Mouse (Mus musculus): ENCODE measurements around the gene Ppfia4. TPM values are rescaled to one million over a fixed set of nuclear protein-coding genes. Genes with fewer than 3 reads are reported as not detected.
A peak's percentile ranks its signal among the peaks of the same experiment; 100 is the strongest.

Gene Ppfia4
- polyA plus RNA-seq, 1 experiment from 2014 or later: 1.5 TPM

DNA sequence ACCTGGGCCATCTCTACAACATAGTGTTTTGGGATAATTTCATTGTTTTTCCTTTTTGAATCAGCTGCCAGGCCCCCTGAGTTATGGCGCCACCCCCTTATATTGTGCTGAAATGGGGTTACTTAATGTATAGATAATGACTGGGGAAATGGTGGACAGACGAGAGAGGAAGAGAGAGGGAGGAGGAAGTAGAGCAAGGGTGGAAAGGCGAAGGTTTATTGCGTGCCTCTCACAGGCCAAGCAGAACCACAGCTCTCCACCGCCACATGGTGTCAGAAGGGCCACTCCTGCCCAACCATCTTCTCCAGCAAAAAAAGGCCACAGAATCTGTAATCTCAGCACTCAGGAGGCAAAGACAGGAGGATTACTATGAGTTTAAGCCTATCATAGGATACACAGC lies 17.5 kb downstream of the Ppfia4 start:
- H3K36me3 ChIP-seq: no peaks in the 10 kb centered on the region
- no peak overlapping the region for H3K4me2 ChIP-seq
- H3K4me3 ChIP-seq: no peak overlapping the region
- no peak overlapping the region for H3K9ac ChIP-seq
- no peaks in the 10 kb centered on the region; the same call in 1 of the 2 replicates for H3K27me3 ChIP-seq (replicated peaks)
- H3K9me3 ChIP-seq (replicated peaks): no peaks in the 10 kb centered on the region
- H3K4me1 ChIP-seq: no peaks in the 10 kb centered on the region
- no peak for ATAC-seq
- WGBS (ENCODE audit: insufficient replicate concordance): 55% methylated on average over 5 of the region's 5 CpGs
- H3K27ac ChIP-seq: no peak overlapping the region

DNA sequence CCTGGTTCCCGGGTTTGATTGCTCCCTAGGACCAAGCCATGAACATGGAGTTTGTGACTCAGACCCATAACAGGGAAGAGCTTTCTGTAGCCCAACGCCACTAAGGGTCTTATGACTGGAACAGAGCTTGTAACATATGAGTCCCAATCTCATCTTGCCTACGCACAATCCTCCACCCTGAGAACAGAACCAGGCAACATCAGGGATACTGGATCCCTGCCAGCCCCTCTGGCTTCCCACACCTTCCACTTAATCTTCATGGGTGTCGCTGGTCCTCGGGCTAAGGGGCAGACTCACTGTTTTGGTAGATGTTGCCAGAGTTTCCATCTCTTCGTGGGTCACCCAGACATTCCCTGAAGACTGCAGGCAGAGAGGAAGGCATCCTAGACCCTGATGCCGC lies 21.0 kb downstream of the Ppfia4 start:
- no peaks in the 10 kb centered on the region; the same call in 1 of the 2 replicates for H3K27me3 ChIP-seq (replicated peaks)
- H3K36me3 ChIP-seq: no peaks in the 10 kb centered on the region
- H3K4me1 ChIP-seq: no peaks in the 10 kb centered on the region
- H3K9ac ChIP-seq: no peak overlapping the region
- H3K9me3 ChIP-seq (replicated peaks): no peaks in the 10 kb centered on the region
- no peak for ATAC-seq
- H3K4me2 ChIP-seq: no peak overlapping the region
- WGBS (ENCODE audit: insufficient replicate concordance): 73% methylated on average over 7 of the region's 7 CpGs
- no peak overlapping the region for H3K27ac ChIP-seq
- no peak overlapping the region for H3K4me3 ChIP-seq

DNA sequence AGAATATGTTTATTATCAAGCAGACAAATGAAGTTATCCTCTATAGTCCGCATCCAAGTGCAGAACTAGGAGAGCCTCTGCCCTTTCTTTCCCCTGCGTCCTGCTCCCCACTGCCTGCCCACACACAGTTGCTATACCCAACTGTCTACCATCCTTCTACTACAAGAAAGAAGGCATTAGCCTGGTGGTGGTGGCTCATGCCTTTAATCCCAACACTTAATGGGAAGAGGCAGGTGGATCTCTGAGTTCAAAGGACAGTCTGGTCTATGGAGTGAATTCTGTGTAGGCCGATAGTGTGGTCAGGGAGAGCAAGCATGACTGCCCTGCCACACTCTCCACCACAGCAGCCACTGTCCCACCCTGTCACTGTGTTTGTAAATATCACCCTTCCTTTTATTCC lies 22.0 kb downstream of the Ppfia4 start:
- WGBS (ENCODE audit: insufficient replicate concordance): 81% methylated on average over 3 of the region's 3 CpGs

DNA sequence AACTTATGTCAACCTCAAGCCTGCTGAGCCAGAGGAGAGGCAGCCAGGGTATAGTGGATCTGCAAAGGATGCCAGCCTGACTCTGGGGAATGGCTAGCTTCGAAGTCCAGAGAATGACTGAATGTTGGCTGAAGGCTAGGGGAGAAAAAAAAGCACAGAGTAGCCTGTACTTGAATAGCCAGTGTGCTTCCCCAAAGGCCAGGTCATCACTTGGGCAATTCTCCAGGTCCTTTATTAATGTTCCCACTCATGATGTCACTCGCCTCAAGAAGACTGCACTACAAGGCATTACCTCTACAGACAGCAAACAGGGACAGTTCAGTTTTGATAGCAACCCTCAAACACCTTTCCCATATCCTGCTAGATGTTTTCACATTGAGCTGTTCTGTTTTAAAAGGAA lies 22.4 kb downstream of the Ppfia4 start:
- Histone ChIP-seq H3K4me1 (no peaks in the 10 kb centered on the region), H3K27me3 (replicated peaks) (no peaks in the 10 kb centered on the region; the same call in 1 of the 2 replicates), H3K9me3 (replicated peaks) (no peaks in the 10 kb centered on the region), H3K36me3 (no peaks in the 10 kb centered on the region), H3K9ac (no peak overlapping the region), H3K27ac (no peak overlapping the region), H3K4me2 (no peak overlapping the region), H3K4me3 (no peak overlapping the region)
- ATAC-seq: no peak
- WGBS (ENCODE audit: insufficient replicate concordance): 69% methylated on average over 2 of the region's 2 CpGs

More for the DNA sequence above, 22.0 kb downstream of the Ppfia4 start:
- ATAC-seq: no peak
- Histone ChIP-seq H3K9me3 (replicated peaks) (no peaks in the 10 kb centered on the region), H3K4me1 (no peaks in the 10 kb centered on the region), H3K9ac (no peak overlapping the region), H3K4me3 (no peak overlapping the region), H3K27ac (no peak overlapping the region), H3K36me3 (no peaks in the 10 kb centered on the region), H3K4me2 (no peak overlapping the region), H3K27me3 (replicated peaks) (no peaks in the 10 kb centered on the region; the same call in 1 of the 2 replicates)

DNA sequence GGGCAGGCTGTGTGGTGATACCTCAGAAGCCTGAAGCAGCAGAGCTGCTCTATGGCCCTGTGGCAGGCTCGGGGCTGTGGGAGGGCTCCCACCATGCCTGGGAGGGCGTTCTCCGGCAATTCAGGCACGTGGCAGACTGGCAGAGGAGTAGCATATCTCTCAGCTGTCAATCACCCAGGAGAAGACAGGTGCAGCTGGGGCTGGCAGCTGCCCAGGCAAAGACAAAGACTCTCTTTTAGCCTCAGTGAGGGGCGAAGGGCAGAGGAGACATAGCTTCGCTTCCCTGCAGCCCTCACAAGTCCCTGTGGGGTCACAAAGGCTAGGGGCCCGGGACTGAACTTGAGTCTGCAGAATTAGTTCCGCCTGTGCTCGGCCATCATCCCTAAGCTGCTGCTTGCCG lies 25.3 kb downstream of the Ppfia4 start:
- Histone ChIP-seq H3K4me1 (peaks cover 14% of the 10 kb centered on the region), H3K27ac (no peak overlapping the region), H3K9me3 (replicated peaks) (no peaks in the 10 kb centered on the region), H3K27me3 (replicated peaks) (peaks cover 5% of the 10 kb centered on the region; the same call in 1 of the 2 replicates), H3K4me2 (no peak overlapping the region), H3K4me3 (no peak overlapping the region), H3K36me3 (no peaks in the 10 kb centered on the region), H3K9ac (no peak overlapping the region)
- ATAC-seq: no peak
- 51% methylated on average over 10 of the region's 10 CpGs for WGBS (ENCODE audit: insufficient replicate concordance)

DNA sequence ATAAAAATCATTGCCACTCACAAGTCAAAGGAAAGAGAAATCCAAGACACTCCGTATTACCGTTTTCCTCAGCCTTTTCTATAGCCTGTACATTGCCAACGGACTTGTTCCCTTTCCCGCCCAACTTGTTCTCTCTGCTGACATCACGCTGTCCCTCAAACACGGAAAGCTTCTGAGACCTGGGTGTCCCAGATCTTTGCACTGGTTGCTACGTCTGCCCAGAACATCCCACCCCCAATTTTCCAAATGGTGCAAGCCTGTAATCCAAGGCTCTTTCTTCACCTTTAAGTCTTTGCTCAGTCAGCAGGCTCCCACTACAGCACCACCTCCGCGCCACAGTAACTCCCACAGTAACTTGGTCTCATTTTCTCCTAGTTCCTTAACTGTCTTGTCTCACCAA lies 27.8 kb downstream of the Ppfia4 start:
- no peaks in the 10 kb centered on the region for H3K36me3 ChIP-seq
- H3K9ac ChIP-seq: no peak overlapping the region
- H3K27ac ChIP-seq: no peak overlapping the region
- ATAC-seq: no peak
- no peaks in the 10 kb centered on the region for H3K9me3 ChIP-seq (replicated peaks)
- H3K4me3 ChIP-seq: no peak overlapping the region
- H3K27me3 ChIP-seq (replicated peaks): peaks cover 16% of the 10 kb centered on the region
- H3K4me1 ChIP-seq: peaks cover 16% of the 10 kb centered on the region
- 79% methylated on average over 9 of the region's 9 CpGs for WGBS (ENCODE audit: insufficient replicate concordance)
- no peak overlapping the region for H3K4me2 ChIP-seq

DNA sequence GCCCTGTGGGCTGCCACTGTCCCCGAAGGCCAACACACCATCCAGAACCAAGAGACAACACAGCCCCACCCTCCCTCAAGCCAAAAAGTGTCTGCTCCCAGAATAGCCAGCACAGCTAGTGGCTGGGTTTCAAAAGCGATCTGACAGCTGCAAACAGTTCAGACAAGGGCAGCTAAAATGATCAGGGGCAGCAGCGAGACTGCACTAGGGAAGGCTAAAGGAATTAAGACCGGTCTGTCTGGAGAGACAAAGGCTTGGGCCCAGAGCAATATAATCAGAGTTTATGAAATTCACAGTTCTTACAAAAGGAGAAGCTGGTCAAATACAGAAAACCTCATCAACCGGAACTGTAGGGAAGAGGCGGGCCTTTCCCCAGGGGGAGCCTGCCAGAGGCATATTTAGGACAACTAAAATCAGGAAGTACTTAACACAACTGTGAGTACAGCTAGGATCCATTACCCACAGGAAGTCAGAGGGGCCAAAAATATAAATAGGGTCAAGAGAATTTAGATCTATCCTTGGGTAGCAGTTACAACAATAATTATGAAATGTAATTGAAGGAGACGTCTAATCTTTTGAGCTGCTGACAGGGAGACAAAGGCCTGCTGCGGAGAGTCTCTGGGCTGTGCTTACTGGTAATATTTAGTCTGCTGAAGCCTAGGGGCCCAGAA lies 30.0 kb downstream of the Ppfia4 start:
- peaks cover 38% of the 10 kb centered on the region for H3K27me3 ChIP-seq (replicated peaks)
- no peak overlapping the region for H3K4me3 ChIP-seq
- 29% methylated on average over 8 of the region's 8 CpGs for WGBS (ENCODE audit: insufficient replicate concordance)
- H3K36me3 ChIP-seq: no peaks in the 10 kb centered on the region
- H3K27ac ChIP-seq: peak overlapping the region; percentile 71
- peaks cover 29% of the 10 kb centered on the region for H3K4me1 ChIP-seq
- H3K4me2 ChIP-seq: peak overlapping the region; percentile 22; the same call in 1 of the 2 replicates
- no peak overlapping the region for H3K9ac ChIP-seq
- no peaks in the 10 kb centered on the region for H3K9me3 ChIP-seq (replicated peaks)
- no peak for ATAC-seq

DNA sequence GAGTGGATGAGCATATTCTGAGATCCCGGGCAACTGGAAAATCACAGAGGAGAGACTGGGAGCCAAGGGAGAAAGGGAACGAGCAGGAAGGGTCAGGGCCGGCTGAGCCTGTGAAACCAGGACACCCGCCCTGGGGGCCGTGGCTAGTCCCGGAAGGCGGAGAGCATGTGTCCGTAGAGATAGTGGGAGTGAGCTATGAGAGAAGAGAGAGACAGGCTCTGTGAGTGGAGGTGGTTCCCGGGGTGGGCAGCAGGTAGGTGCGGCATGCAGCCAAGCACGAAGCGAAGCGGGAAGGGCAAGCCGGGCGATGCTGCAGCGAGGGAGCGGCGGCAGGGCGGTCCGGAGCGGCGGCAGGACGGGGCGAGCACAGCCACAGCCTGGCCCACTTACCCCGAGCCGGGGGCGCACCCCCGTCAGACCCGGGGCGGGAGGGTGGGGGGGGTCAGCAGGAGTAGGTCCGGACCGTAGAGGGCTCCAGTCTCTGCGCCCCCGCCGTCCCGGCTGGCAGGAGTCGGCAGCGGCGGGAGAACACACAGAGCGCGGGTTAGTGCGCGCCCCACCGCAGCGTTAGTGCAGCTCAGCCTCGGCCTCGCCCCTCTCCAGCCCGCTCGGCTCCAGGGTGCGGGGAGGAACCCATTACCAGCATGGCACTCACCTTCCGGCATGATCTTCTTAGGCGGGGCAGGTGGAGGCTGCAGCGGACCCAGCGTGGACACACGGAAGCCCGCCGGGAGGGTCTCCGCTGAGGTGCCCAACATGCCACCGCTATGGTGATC lies 33.9 kb downstream of the Ppfia4 start:
- H3K4me2 ChIP-seq: peak overlapping the region; percentile 82
- peaks cover 45% of the 10 kb centered on the region for H3K27me3 ChIP-seq (replicated peaks)
- H3K4me1 ChIP-seq: peaks cover 29% of the 10 kb centered on the region
- peak overlapping the region; percentile 51 for H3K9ac ChIP-seq
- H3K4me3 ChIP-seq: peak overlapping the region; percentile 55
- no peak overlapping the region for H3K27ac ChIP-seq
- peak; percentile 35; the same call in 1 of the 2 replicates for ATAC-seq
- 2% methylated on average over 56 of the region's 59 CpGs for WGBS (ENCODE audit: insufficient replicate concordance)
- no peaks in the 10 kb centered on the region for H3K36me3 ChIP-seq
- H3K9me3 ChIP-seq (replicated peaks): no peaks in the 10 kb centered on the region

DNA sequence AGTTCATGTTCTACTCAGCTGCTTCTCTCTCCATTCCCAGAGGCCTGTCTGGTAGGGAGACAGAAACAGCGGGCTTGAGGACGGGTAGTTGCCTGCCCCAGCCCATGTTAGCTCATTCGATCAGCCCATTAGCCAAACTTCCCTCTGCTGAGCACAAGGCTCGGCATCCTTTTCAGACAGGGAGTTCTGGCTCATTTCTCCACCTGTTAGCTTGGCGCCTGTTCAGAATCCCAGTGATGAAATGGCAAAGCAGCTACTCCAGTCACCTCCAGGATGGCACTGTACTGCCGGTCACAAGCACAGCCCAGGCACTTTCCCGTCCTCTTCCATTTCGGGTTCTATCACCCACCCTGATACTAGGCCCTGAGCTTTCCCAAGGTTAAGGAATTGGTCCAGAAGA lies 35.5 kb downstream of the Ppfia4 start:
- H3K9me3 ChIP-seq (replicated peaks): no peaks in the 10 kb centered on the region
- H3K27me3 ChIP-seq (replicated peaks): peaks cover 45% of the 10 kb centered on the region
- H3K4me1 ChIP-seq: peaks cover 14% of the 10 kb centered on the region
- H3K27ac ChIP-seq: no peak overlapping the region
- 67% methylated on average over 8 of the region's 8 CpGs for WGBS (ENCODE audit: insufficient replicate concordance)
- ATAC-seq: no peak
- no peaks in the 10 kb centered on the region for H3K36me3 ChIP-seq
- H3K4me3 ChIP-seq: no peak overlapping the region
- H3K4me2 ChIP-seq: no peak overlapping the region
- no peak overlapping the region; the same call in 1 of the 2 replicates for H3K9ac ChIP-seq

DNA sequence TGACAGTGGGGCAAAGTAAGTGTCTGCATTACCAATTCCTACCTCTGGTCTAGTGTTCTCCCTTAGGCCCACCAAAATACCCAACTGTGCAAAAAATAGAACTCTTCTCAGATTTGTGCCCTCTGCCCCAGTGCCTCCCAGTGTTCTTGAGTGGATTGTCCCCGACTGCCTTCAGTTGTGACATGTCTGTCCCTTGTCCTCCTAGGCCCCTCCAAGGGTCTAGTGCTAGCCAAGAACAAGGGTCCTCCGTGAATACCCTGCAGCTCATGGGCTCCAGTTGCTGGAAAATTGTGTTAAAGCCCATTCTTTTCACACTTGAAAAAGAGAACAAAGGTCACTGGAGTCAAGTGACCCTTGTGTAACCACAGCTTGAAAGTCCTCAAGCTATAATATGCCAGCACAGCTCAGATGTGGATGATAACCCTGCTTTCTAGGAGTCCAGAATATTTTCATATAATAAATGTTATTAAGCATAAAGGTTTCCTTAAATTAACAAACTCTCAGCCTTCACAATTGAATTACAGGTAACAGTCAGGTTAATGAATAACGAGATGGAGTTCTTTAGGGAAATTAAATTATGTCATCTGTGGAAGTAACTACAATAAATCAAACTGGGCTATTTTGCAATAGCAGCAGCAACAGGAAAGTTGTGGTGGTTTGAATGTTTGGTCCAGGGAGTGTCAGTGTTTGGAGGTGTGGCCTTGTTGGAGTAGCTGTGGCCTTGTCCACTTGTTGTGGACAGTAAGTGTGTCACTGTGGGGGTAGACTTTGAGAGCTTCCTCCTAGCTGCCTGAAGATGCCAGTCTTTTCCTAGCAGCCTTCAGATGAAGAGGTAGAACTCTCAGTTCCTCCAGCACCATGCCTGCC lies 38.8 kb downstream of the Ppfia4 start:
- 60% methylated on average over 3 of the region's 3 CpGs for WGBS (ENCODE audit: insufficient replicate concordance)
- no peak overlapping the region for H3K4me2 ChIP-seq
- ATAC-seq: no peak
- H3K27me3 ChIP-seq (replicated peaks): peaks cover 27% of the 10 kb centered on the region
- H3K27ac ChIP-seq: no peak overlapping the region
- peaks cover 6% of the 10 kb centered on the region for H3K4me1 ChIP-seq
- H3K36me3 ChIP-seq: no peaks in the 10 kb centered on the region
- H3K4me3 ChIP-seq: no peak overlapping the region
- H3K9ac ChIP-seq: no peak overlapping the region
- H3K9me3 ChIP-seq (replicated peaks): no peaks in the 10 kb centered on the region

DNA sequence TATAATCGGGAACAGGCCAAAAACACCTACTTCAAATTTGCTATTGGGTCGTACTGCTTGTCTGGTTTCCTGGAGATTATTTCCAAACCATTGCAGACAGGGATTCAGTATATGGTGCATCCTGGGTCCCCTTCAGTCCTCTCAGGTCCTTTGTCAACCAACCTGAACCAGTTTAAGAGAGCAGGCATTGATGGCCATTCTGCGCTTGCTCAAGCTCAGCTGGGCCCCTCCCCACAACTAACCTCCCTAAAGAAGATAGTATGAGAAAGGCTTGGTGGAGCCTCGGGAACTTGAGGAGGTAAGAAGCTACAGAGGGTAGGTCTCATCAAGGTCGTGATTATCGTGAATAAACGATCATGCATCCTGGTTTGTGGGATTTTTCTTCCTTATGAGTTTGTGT lies 39.5 kb downstream of the Ppfia4 start:
- Histone ChIP-seq H3K4me2 (no peak overlapping the region), H3K9me3 (replicated peaks) (no peaks in the 10 kb centered on the region), H3K4me1 (no peaks in the 10 kb centered on the region), H3K36me3 (no peaks in the 10 kb centered on the region), H3K27ac (no peak overlapping the region), H3K4me3 (no peak overlapping the region), H3K9ac (no peak overlapping the region), H3K27me3 (replicated peaks) (peaks cover 20% of the 10 kb centered on the region)
- no peak for ATAC-seq
- 60% methylated on average over 7 of the region's 7 CpGs for WGBS (ENCODE audit: insufficient replicate concordance)

DNA sequence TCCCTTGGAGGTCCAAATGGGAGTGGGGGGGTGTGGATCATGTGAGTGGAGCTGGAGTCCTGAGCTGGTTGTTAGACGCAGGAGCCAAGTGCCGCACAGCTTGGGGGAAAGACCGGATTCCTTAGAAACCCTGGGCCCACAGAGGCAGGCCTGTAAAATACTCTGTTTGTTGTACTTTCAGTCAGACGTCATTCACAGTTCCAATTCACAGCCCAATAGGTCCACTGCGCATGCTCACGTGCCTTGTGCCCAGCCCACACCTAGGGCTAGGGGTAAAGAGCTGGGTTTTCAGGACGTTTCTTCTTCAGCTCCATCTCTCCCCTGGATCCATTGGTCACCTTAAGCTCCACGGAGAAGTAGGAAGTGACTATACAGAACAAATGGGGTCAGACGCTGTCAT lies 40.1 kb downstream of the Ppfia4 start:
- H3K36me3 ChIP-seq: no peaks in the 10 kb centered on the region
- peaks cover 14% of the 10 kb centered on the region for H3K27me3 ChIP-seq (replicated peaks)
- H3K27ac ChIP-seq: no peak overlapping the region
- H3K9me3 ChIP-seq (replicated peaks): no peaks in the 10 kb centered on the region
- H3K4me1 ChIP-seq: no peaks in the 10 kb centered on the region
- H3K4me3 ChIP-seq: no peak overlapping the region
- no peak for ATAC-seq
- no peak overlapping the region for H3K9ac ChIP-seq
- no peak overlapping the region for H3K4me2 ChIP-seq
- 62% methylated on average over 9 of the region's 9 CpGs for WGBS (ENCODE audit: insufficient replicate concordance)

Data from liver, embryonic 12.5 days (tissue).